Mouse (Mus musculus) G1E-ER4 (cell line): ENCODE measurements around the gene Tsc22d1. TPM values are rescaled to one million over a fixed set of nuclear protein-coding genes. Genes with fewer than 3 reads are reported as not detected.

Source experiments
- GATA1 ChIP-seq: IDR thresholded peaks from one replicate; pipeline ENCODE4 v1.8.0; 2012; ENCODE audit warnings: low read length, inconsistent platforms
- polyA plus RNA-seq: library from polyadenylated mRNA; stranded (reverse); fragments of >175 nt; gene quantifications from 2 replicates; pipeline ENCODE4 v1.2.3, GENCODE M21; 2012

Gene Tsc22d1
- polyA plus RNA-seq, 1 experiment, result 42.1 TPM

- no peak for TF ChIP-seq GATA1
Observed at GRCm38 (mm10) chr14:76515620-76516019, 100.9 kb downstream of the Tsc22d1 start.

- no peak for TF ChIP-seq GATA1
Observed at GRCm38 (mm10) chr14:76518217-76518616, 103.5 kb downstream of the Tsc22d1 start.

GRCm38 (mm10) chr14:76520606-76521005 is 105.8 kb downstream of the Tsc22d1 start:
- no peak for TF ChIP-seq GATA1

- TF ChIP-seq GATA1, result no peak
Observed at GRCm38 (mm10) chr14:76521308-76521707, 106.5 kb downstream of the Tsc22d1 start.

GRCm38 (mm10) chr14:76523344-76523743 is 108.6 kb downstream of the Tsc22d1 start:
- TF ChIP-seq GATA1, result no peak

GRCm38 (mm10) chr14:76526467-76526866 is 111.7 kb downstream of the Tsc22d1 start:
- TF ChIP-seq GATA1, result no peak

GRCm38 (mm10) chr14:76527030-76527719 is 112.4 kb downstream of the Tsc22d1 start:
- no peak for TF ChIP-seq GATA1

GRCm38 (mm10) chr14:76527758-76528313 is 113.1 kb downstream of the Tsc22d1 start:
- TF ChIP-seq GATA1, result no peak

GRCm38 (mm10) chr14:76528641-76529040 is 113.9 kb downstream of the Tsc22d1 start:
- no peak for TF ChIP-seq GATA1

GRCm38 (mm10) chr14:76531027-76531660 is 116.4 kb downstream of the Tsc22d1 start:
- TF ChIP-seq GATA1, result no peak

GRCm38 (mm10) chr14:76532257-76533169 is 117.8 kb downstream of the Tsc22d1 start:
- no peak for TF ChIP-seq GATA1

GRCm38 (mm10) chr14:76533170-76533815 is 118.5 kb downstream of the Tsc22d1 start:
- TF ChIP-seq GATA1, result no peak

GRCm38 (mm10) chr14:76535096-76535495 is 120.3 kb downstream of the Tsc22d1 start:
- no peak for TF ChIP-seq GATA1

GRCm38 (mm10) chr14:76536921-76537320 is 122.2 kb downstream of the Tsc22d1 start:
- no peak for TF ChIP-seq GATA1

- TF ChIP-seq GATA1, result no peak
Observed at GRCm38 (mm10) chr14:76540005-76540670, 125.4 kb downstream of the Tsc22d1 start.
